Mouse (Mus musculus) kidney, adult 2 months (tissue): ENCODE measurements around the gene Gm3448.
"Not testable (repeated sequence)": the region's sequence is repeated elsewhere in the genome, so short reads cannot be mapped to it uniquely, and the experiment has no call there.

ENCODE experiments used
- CTCF ChIP-seq: fragments of 200-500 bp; conservative IDR thresholded peaks from 2 replicates; pipeline ENCODE4 v1.5.1; 2011; ENCODE audit warnings: low read depth, mild to moderate bottlenecking, control low read depth, low read length, moderate library complexity, mixed read lengths; ENCODE audit not compliant: insufficient read depth, insufficient read length
- POLR2A ChIP-seq: fragments of 200-500 bp; IDR thresholded peaks from one replicate; pipeline ENCODE4 v1.6.1; 2011; ENCODE audit warnings: low read depth, low read length, control low read depth

DNA sequence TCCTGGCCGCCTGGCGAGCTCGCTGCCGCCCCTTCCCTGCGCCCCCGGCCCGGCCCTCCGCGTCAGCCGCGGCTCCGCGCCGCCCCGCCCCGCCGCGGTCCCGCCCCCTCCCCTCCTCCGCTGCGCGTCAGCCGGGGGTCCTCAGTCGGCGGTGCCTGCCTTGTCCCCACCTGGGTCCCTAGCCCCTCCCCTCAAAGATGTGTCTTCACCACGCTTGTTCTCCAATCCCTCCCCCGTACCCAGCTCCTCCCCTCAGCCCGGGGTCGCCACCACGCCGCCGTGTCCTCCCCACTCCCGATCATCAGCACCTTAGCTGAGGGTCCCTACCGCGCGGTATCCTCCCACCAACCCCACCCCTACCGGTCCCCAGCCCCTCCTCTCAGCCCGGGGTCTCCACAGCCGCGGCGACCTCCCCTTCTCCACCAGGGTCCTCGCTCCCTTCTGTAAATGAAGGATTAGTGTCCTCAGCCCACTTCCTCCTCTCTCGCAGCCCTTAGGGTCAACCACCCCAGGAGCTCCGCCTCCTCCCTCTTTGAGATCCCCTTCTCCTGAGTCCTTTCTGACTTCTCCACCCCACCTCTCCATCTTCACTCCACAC, 79.7 kb downstream of the Gm3448 start:
- TF ChIP-seq CTCF, POLR2A: not testable (repeated sequence)
